ENCODE assay signal across 9 mouse cellular contexts in genomic region chr9:85685010-85685409, GRCm38 (mm10).
A peak's percentile ranks its signal among the peaks of the same experiment; 100 is the strongest.
DNase-seq lines count a peak whose midpoint lies in the region; ATAC-seq and TF ChIP-seq lines count a peak whose summit lies in the region.
"Had no signal": no experiment of that assay in that cellular context is flagged by ENCODE, and none has a peak within 500 bp of the region (broad histone marks: within the 10 kb centered on the region; RNA-seq: fewer than 3 reads in every experiment).

No protein-coding gene starts in this region.

- no peak for TF ChIP-seq POLR2A in spleen, adult 2 months (IDR thresholded peaks at IDR 0.05; ENCODE audit: low read depth, low read length)

- TF ChIP-seq CTCF in heart, postnatal 0 days (IDR thresholded peaks at IDR 0.05; ENCODE audit: low read depth): peak; percentile 49
- TF ChIP-seq CTCF in spleen, adult 2 months (IDR thresholded peaks at IDR 0.05; ENCODE audit: extremely low read depth, insufficient read depth, insufficient read length, insufficient replicate concordance): peak; percentile 28; the same call in 1 of the 2 replicates

- peaks cover 43% of the 10 kb centered on the region for H3K36me3 ChIP-seq in heart, postnatal 0 days (replicated peaks; ENCODE audit: control insufficient read depth, insufficient read depth, low read length)
- peaks cover 16% of the 10 kb centered on the region for H3K36me3 ChIP-seq in spleen, adult 2 months (ENCODE audit: control insufficient read depth, insufficient read depth, low read length)
- H3K36me3 ChIP-seq in intestine, embryonic 16.5 days (ENCODE audit: control insufficient read depth, insufficient read depth, low read length): peaks cover 12% of the 10 kb centered on the region; the same call in 1 of the 2 replicates

- no peak for DNase-seq in heart, postnatal 0 days (ENCODE audit: low spot score)
- DNase-seq in heart, adult 9 months (ENCODE audit: low spot score in 2 of 2): no peak
- no peak for DNase-seq in spleen, adult 2 months (ENCODE audit: low read depth in 1 of 2, low spot score in 2 of 2)
- DNase-seq in spleen, adult 12 weeks (ENCODE audit: low spot score): no peak
- no peak for DNase-seq in cerebellum, adult 11 months
- no peak for DNase-seq in left cerebral cortex, postnatal 36 days (ENCODE audit: low spot score in 2 of 2)

- H3K9ac ChIP-seq in heart, postnatal 0 days (replicated peaks; ENCODE audit: low read depth, low read length): no peak overlapping the region
- H3K9ac ChIP-seq in intestine, embryonic 16.5 days (ENCODE audit: low read depth, low read length): no peak overlapping the region
- H3K9ac ChIP-seq: liver, embryonic 15.5 days had no signal

- H3K27ac ChIP-seq in heart, postnatal 0 days (ENCODE audit: low read depth): no peak overlapping the region
- H3K27ac ChIP-seq in spleen, adult 2 months (ENCODE audit: insufficient read depth, low read length): no peak overlapping the region
- no peak overlapping the region for H3K27ac ChIP-seq in intestine, embryonic 16.5 days (ENCODE audit: low read length)
- H3K27ac ChIP-seq: liver, embryonic 15.5 days had no signal

- H3K4me3 ChIP-seq in heart, postnatal 0 days (ENCODE audit: low read depth, low read length): no peak overlapping the region
- no peak overlapping the region for H3K4me3 ChIP-seq in spleen, adult 2 months (ENCODE audit: extremely low read depth, insufficient read depth, insufficient read length)
- no peak overlapping the region for H3K4me3 ChIP-seq in intestine, embryonic 16.5 days (ENCODE audit: low read length)
- H3K4me3 ChIP-seq: liver, embryonic 15.5 days had no signal

- 0 out of 2 replicates have a peak, but pooled peaks cover 6% of the 10 kb centered on the region for H3K9me3 ChIP-seq in heart, postnatal 0 days (replicated peaks; ENCODE audit: control insufficient read depth, low read length)
- no peaks in the 10 kb centered on the region for H3K9me3 ChIP-seq in intestine, embryonic 16.5 days (ENCODE audit: control insufficient read depth, low read length)
- H3K9me3 ChIP-seq: liver, embryonic 15.5 days had no signal

- no peaks in the 10 kb centered on the region for H3K4me1 ChIP-seq in heart, postnatal 0 days (ENCODE audit: control insufficient read depth, insufficient read depth)
- H3K4me1 ChIP-seq in spleen, adult 2 months (ENCODE audit: control insufficient read depth, insufficient read depth, insufficient read length): no peaks in the 10 kb centered on the region
- H3K4me1 ChIP-seq in intestine, embryonic 16.5 days (ENCODE audit: control insufficient read depth, insufficient read depth, low read length): no peaks in the 10 kb centered on the region
- H3K4me1 ChIP-seq: liver, embryonic 15.5 days had no signal

- TF ChIP-seq EP300 in heart, postnatal 0 days (IDR thresholded peaks at IDR 0.05; ENCODE audit: low read depth): no peak

- ATAC-seq in heart, postnatal 0 days (ENCODE audit: insufficient read depth, low read depth): no peak
- peak; percentile 66 for ATAC-seq in granulocyte monocyte progenitor cell, adult 5-6 weeks (replicated peaks; ENCODE audit: poor library complexity, severe bottlenecking)
- ATAC-seq in intestine, embryonic 16.5 days: no peak

- intact Hi-C loops in left cerebral cortex, postnatal 36 days (cut with DNase I): loop anchor here (5.0 kb wide), 1 partner anchor 1728 kb away; no protein-coding TSS in a partner anchor

- 90% methylated on average over 6 of the region's 6 CpGs for WGBS in heart, postnatal 0 days
- 93% methylated on average over 6 of the region's 6 CpGs for WGBS in spleen, adult 2 months
- WGBS in intestine, embryonic 16.5 days: 89% methylated on average over 6 of the region's 6 CpGs

- no peak overlapping the region for H3K4me2 ChIP-seq in heart, postnatal 0 days (ENCODE audit: low read depth, low read length)
- no peak overlapping the region for H3K4me2 ChIP-seq in intestine, embryonic 16.5 days (ENCODE audit: low read depth, low read length)
- H3K4me2 ChIP-seq: liver, embryonic 15.5 days had no signal

- H3K27me3 ChIP-seq in heart, postnatal 0 days (ENCODE audit: control insufficient read depth, insufficient read depth, low read length): no peaks in the 10 kb centered on the region
- no peaks in the 10 kb centered on the region for H3K27me3 ChIP-seq in spleen, adult 2 months (ENCODE audit: control insufficient read depth, insufficient read depth, low read length)
- no peaks in the 10 kb centered on the region for H3K27me3 ChIP-seq in intestine, embryonic 16.5 days (replicated peaks; ENCODE audit: control insufficient read depth, insufficient read depth, low read length)
- H3K27me3 ChIP-seq: liver, embryonic 15.5 days had no signal
